Mouse (Mus musculus) neural tube, embryonic 11.5 days (tissue): ENCODE results near the gene Aqp12. TPM values are rescaled to one million over a fixed set of nuclear protein-coding genes. Genes with fewer than 3 reads are reported as not detected.
"Not testable (repeated sequence)": the region's sequence is repeated elsewhere in the genome, so short reads cannot be mapped to it uniquely, and the experiment has no call there.

ENCODE experiments used
- ATAC-seq: fragments of 200-750 bp; cut with Nextera tagmentation; 2 replicates; pipeline ENCODE4 v1.8.0; 2017; ENCODE audit warnings: moderate number of reproducible peaks, mild to moderate bottlenecking, moderate TSS enrichment, moderate library complexity; ENCODE audit not compliant: insufficient read depth, low FRiP score, low TSS enrichment
- DNase-seq: peaks from one replicate; pipeline ENCODE4 v3.0.0-alpha.2; 2015; ENCODE audit warnings: low spot score
- H3K27ac ChIP-seq: fragments of 300-500 bp; sonication (generic); 2 replicates; pipeline ENCODE4 v1.5.1; 2014; ENCODE audit warnings: low read depth, mild to moderate bottlenecking, low read length
- H3K27me3 ChIP-seq: fragments of 300-500 bp; sonication (generic); 2 replicates; pipeline ENCODE4 v1.6.1; 2014; ENCODE audit warnings: mild to moderate bottlenecking, low read length, mixed read lengths; ENCODE audit not compliant: control insufficient read depth, insufficient read depth
- H3K36me3 ChIP-seq: fragments of 300-500 bp; sonication (generic); 2 replicates; pipeline ENCODE4 v1.6.1; 2014; ENCODE audit warnings: mild to moderate bottlenecking, low read length, moderate library complexity, mixed read lengths; ENCODE audit not compliant: control insufficient read depth, insufficient read depth
- H3K4me1 ChIP-seq: fragments of 300-500 bp; sonication (generic); 2 replicates; pipeline ENCODE4 v1.6.1; 2014; ENCODE audit warnings: low read length, mixed read lengths; ENCODE audit not compliant: control insufficient read depth, insufficient read depth
- H3K4me2 ChIP-seq: fragments of 300-500 bp; sonication (generic); 2 replicates; pipeline ENCODE4 v1.6.1; 2014; ENCODE audit warnings: low read depth, mild to moderate bottlenecking, moderate library complexity
- H3K4me3 ChIP-seq: fragments of 300-500 bp; sonication (generic); 2 replicates; pipeline ENCODE4 v1.5.1; 2014; ENCODE audit warnings: low read depth, low read length
- H3K9ac ChIP-seq: fragments of 300-500 bp; sonication (generic); 2 replicates; pipeline ENCODE4 v1.6.1; 2014; ENCODE audit warnings: mild to moderate bottlenecking, low read length
- H3K9me3 ChIP-seq: fragments of 300-500 bp; sonication (generic); 2 replicates; pipeline ENCODE4 v1.6.1; 2016; ENCODE audit warnings: low read length; ENCODE audit not compliant: control insufficient read depth
- WGBS: fragments of 180-500 bp; shearing (Covaris S2); extraction: QIAGEN DNeasy Blood & Tissue Kit; methylation state at CpG from one replicate; pipeline ENCODE4 v1.1.7; 2014; 5-methylcytosine and 5-hydroxymethylcytosine counted together
- polyA plus RNA-seq: library from polyadenylated mRNA; unstranded; fragments of >200 nt; fragmentation: Nextera tagmentation; extraction: Ambion mirVana; gene quantifications from 2 replicates; pipeline ENCODE4 v1.2.1, GENCODE M21; 2014

The Aqp12 gene
- not detected in 2 replicates for polyA plus RNA-seq

DNA sequence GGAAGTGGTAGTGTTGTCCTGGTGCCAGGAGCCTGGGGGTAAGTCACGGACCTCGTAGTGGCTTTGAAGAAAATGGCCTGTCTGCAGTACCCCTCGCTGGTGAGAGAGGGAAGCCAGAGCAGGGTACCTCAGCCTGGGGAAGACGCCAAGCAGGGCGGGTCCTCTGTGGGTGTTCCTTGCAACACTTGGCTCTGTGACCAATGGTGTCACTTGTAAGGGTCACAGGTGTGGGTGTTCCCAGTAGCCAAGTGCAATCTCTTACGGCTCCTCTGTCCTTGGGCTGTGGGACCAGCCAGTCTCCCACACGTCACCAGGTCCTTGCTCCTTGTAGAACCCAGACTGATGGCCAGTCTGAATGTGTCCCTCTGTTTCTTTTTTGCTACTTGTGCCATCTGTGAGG lies at the start of gene Aqp12:
Gene Aqp12 (plus strand): TSS at position 274 of the 400 bp plus-strand sequence.
- WGBS: 84% methylated on average over 7 of the region's 7 CpGs
- DNase-seq (no peak), ATAC-seq (no peak)
- Histone ChIP-seq H3K27ac (no peak within 1 kb of the TSS), H3K4me1 (no peaks in the 10 kb centered on the region), H3K27me3 (no peaks in the 10 kb centered on the region), H3K4me3 (no peak within 1 kb of the TSS), H3K9ac (no peak within 1 kb of the TSS), H3K36me3 (no peaks in the 10 kb centered on the region), H3K4me2 (no peak within 1 kb of the TSS), H3K9me3 (no peaks in the 10 kb centered on the region)

DNA sequence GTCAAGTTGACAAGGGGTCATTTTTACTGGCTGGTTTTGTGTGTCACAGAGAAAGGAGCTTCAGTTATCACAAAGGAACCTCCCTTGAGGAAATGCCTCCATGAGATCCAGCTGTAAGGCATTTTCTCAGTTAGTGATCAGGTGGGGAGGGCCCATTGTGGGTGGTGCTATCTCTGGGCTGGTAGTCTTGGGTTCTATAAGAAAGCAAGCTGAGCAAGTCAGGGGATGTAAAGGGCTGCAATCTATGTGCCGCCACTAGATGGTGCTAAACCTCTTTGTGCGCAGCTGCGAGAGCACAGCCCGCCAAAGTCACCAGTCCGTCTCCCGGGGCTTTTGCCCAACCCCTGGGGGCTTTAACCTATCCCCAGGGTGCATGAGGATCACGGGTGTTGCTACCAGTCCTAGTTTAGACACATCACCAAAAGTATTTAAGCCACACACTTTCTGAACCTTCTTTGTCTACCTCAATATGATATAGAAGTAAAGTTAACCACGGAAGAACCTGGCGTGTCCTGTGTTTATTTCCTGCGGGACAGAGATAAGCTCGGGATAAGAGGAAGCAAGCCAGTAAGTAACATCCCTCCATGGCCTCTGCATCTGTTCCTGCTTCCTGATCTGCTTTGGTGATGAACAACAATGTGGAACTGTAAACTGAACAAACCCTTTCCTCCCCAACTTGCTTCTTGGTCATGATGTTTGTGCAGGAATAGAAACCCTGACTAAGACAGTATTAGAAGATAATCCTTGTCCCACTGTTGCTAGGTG lies 49.4 kb upstream of the Aqp12 start:
- not testable (repeated sequence) for H3K9ac ChIP-seq, H3K27me3 ChIP-seq, H3K4me2 ChIP-seq, DNase-seq, H3K27ac ChIP-seq, H3K4me3 ChIP-seq, H3K4me1 ChIP-seq, H3K36me3 ChIP-seq, H3K9me3 ChIP-seq, ATAC-seq
- WGBS: 12% methylated on average over 11 of the region's 11 CpGs

DNA sequence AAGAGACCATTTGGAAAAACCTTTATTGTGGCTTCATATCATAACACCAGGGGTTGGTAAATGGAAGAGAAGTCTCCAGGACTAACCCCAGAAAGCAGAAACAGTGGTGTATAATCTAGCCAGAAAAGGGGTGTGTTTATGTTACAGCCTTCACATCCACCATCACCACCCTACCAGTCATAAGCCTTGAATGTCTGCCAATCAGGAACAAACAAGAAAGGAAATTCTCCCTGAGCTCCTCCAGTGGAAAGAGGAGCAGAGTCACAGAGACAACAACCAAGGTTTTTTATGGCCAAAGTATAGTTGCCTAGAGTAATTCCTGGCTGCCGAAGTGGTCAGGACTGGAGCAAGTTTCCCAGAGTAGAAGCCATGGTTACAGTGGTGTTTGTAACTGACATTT lies 47.1 kb upstream of the Aqp12 start:
- ATAC-seq (no peak), DNase-seq (no peak)
- H3K4me1 ChIP-seq: no peaks in the 10 kb centered on the region
- 87% methylated on average over 1 of the region's 1 CpGs for WGBS
- H3K27ac ChIP-seq: no peak overlapping the region
- H3K4me3 ChIP-seq: no peak overlapping the region
- H3K9me3 ChIP-seq: no peaks in the 10 kb centered on the region
- H3K9ac ChIP-seq: no peak overlapping the region
- no peaks in the 10 kb centered on the region for H3K27me3 ChIP-seq
- no peak overlapping the region for H3K4me2 ChIP-seq
- no peaks in the 10 kb centered on the region for H3K36me3 ChIP-seq

DNA sequence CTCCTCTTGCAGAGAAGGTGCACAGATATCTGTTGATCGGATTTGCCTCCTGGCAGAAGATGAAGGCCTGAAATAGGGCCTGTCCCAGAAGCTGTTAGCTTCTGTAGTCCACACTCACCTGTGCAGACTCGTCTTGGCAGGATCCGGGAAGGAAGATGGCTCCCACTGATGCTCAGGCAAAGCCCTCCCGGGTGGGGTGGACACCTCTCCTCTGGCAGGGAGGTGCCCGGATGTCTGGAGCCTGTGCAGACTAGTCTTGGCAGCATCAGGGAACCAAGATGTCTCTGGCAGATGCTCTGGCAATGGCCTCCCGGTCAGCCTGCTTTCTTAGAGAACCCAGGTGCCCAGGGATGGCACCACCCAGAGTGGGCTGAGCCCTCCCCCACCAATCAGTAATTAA lies 35.3 kb upstream of the Aqp12 start:
- H3K9ac ChIP-seq, H3K27me3 ChIP-seq, H3K9me3 ChIP-seq, H3K36me3 ChIP-seq, DNase-seq, ATAC-seq, H3K4me2 ChIP-seq, H3K4me3 ChIP-seq, H3K4me1 ChIP-seq, H3K27ac ChIP-seq: not testable (repeated sequence)
- WGBS: 87% methylated on average over 6 of the region's 6 CpGs

DNA sequence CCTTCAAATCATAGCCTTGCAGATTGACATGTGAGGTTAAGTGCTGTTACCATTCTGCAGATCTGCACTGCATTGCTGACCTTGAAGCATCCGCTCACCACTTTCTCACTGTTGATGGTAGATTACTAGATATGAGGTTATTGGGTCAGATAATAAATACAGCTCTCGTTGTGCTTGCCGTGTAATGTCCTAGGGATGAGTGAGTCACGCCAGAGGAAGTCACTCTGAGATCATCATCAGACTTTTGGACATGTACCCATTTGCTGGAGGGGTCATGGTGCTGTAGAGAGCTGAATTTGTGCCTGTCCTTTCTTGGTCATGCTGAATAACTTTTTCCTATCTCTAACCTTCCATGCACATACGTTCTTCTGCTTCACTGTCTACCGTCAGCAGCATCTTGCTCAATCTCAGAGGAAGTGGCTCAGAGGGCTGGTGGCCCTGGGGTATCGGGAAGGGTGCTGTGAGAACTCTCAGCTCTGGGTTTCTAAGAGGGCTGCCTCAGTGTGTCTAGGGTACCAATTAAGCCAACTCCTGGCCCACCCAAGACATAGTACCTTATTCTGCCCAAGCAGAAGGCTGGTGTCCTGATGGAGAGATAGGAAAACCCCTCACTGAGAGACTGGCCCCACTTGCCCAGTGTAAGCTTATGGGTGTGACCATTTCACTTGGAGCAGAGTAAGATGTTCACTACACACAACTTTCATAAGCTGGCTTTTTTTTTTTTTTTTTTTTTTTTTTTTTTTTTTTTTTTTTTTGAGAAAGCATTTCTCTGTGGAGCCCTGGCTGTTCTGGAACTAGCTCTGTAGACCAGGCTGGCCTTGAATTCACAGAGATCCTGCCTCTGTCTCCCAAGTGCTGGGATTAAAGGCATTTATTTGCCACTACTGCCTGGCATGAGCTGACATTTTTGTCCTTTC lies 34.0 kb upstream of the Aqp12 start:
- no peaks in the 10 kb centered on the region for H3K4me1 ChIP-seq
- no peaks in the 10 kb centered on the region for H3K27me3 ChIP-seq
- no peak overlapping the region for H3K9ac ChIP-seq
- H3K27ac ChIP-seq: no peak overlapping the region
- ATAC-seq: no peak
- no peak overlapping the region for H3K4me2 ChIP-seq
- 87% methylated on average over 7 of the region's 7 CpGs for WGBS
- DNase-seq: no peak
- H3K4me3 ChIP-seq: no peak overlapping the region
- no peaks in the 10 kb centered on the region for H3K9me3 ChIP-seq
- no peaks in the 10 kb centered on the region for H3K36me3 ChIP-seq

DNA sequence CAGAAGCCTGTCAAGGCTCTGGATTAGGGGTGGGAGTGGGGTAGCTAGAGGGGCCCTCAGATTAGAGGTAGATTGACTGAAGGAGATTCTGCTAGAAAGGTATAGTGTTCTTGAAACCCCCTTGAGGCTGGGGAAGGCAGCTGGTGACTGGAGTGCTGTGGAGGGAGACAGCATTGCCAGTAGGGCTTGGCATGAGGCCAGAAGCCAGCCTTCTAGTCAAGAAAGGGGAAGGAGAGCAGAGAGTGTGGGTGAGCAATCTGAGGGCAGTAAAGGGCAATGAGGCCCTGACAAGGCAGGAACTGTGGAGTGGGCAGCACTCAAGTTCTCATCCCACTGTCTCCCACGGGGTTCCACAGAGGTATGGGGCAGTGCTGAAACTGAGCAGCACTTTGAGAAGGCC lies 33.3 kb upstream of the Aqp12 start:
- H3K4me2 ChIP-seq: no peak overlapping the region
- H3K36me3 ChIP-seq: no peaks in the 10 kb centered on the region
- no peak overlapping the region for H3K27ac ChIP-seq
- H3K4me1 ChIP-seq: no peaks in the 10 kb centered on the region
- 67% methylated on average over 1 of the region's 1 CpGs for WGBS
- no peaks in the 10 kb centered on the region for H3K27me3 ChIP-seq
- H3K9ac ChIP-seq: no peak overlapping the region
- ATAC-seq (no peak), DNase-seq (no peak)
- H3K9me3 ChIP-seq: no peaks in the 10 kb centered on the region
- no peak overlapping the region for H3K4me3 ChIP-seq

DNA sequence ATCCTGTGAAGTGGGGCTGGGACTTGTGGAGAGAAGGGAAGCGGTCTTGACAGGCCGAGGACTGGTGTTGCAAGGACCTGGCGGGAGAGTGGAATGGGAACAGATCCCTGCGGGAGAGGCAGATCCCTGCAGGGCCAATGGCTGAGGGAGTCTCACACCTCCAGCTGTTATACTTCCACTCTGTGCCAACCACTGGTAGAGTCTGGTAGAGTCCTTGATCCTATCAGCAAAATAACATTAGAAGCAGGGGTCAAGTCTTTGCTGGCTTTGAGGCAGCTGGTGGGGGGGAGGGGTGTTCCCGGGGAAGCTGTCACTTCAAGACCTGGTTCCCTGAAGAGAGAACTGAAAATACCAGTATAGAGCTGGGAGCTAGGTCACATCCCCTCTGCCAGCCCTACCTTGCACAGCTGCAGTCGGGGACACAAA lies 30.0 kb upstream of the Aqp12 start:
- H3K9ac ChIP-seq: no peak overlapping the region
- no peak overlapping the region for H3K4me2 ChIP-seq
- H3K36me3 ChIP-seq: no peaks in the 10 kb centered on the region
- no peaks in the 10 kb centered on the region for H3K4me1 ChIP-seq
- WGBS: 53% methylated on average over 6 of the region's 6 CpGs
- ATAC-seq: no peak
- H3K4me3 ChIP-seq: no peak overlapping the region
- no peaks in the 10 kb centered on the region for H3K27me3 ChIP-seq
- no peak for DNase-seq
- H3K27ac ChIP-seq: no peak overlapping the region
- H3K9me3 ChIP-seq: no peaks in the 10 kb centered on the region

DNA sequence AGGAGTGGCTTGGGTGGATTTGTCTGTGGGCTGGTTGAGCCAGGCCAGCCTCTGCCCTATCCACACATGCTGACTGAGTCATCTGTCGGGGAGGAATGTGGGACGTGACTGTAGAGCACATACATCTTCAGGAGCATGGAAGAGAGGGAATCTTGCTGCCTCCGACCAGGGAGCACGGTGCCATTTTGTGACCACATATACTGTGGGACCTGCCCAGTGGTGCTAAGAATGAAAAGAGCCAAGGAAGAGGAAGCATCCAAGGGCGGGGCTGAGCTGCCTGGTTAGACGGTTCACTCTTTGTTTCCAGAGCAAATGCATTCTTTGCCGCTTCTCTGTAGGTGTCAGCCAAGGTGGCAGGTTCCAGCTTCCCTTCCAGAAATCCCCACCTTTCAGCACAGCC lies 27.5 kb upstream of the Aqp12 start:
- Histone ChIP-seq H3K9ac (no peak overlapping the region), H3K4me2 (no peak overlapping the region), H3K27ac (no peak overlapping the region), H3K36me3 (no peaks in the 10 kb centered on the region), H3K9me3 (no peaks in the 10 kb centered on the region), H3K27me3 (no peaks in the 10 kb centered on the region), H3K4me1 (no peaks in the 10 kb centered on the region), H3K4me3 (no peak overlapping the region)
- no peak for DNase-seq
- WGBS: 45% methylated on average over 7 of the region's 7 CpGs
- ATAC-seq: no peak
